ENCODE assay signal across 8 mouse cellular contexts in genomic region chr16:16983534-16984422, GRCm38 (mm10). TPM values are rescaled to one million over a fixed set of nuclear protein-coding genes. Genes with fewer than 3 reads are reported as not detected.
DNase-seq lines count a peak whose midpoint lies in the region; ATAC-seq and TF ChIP-seq lines count a peak whose summit lies in the region.

No protein-coding gene starts in this region.

- DNase-seq in gastrocnemius, adult 18-20 months (ENCODE audit: low spot score): peak; percentile 59
- DNase-seq in gastrocnemius, postnatal 4 days (ENCODE audit: low spot score in 2 of 2): no peak
- peak; percentile 80 for DNase-seq in ZHBTc4 (ENCODE audit: low read depth, low spot score)
- peak; percentile 71 for DNase-seq in kidney, postnatal 10 days
- peak; percentile 66 for DNase-seq in lung, postnatal 25 days (ENCODE audit: low spot score)
- peak; percentile 51 to 77 for DNase-seq in spleen, adult 2 months (ENCODE audit: low read depth in 1 of 2, low spot score in 2 of 2)

- H3K4me3 ChIP-seq in embryonic facial prominence, embryonic 15.5 days (replicated peaks): peak overlapping the region; percentile 95
- peak overlapping the region; percentile 87 for H3K4me3 ChIP-seq in heart, embryonic 16.5 days (ENCODE audit: low read length)
- peak overlapping the region; percentile 86 for H3K4me3 ChIP-seq in spleen, adult 2 months (ENCODE audit: extremely low read depth, insufficient read depth, insufficient read length)

- ATAC-seq in embryonic facial prominence, embryonic 15.5 days (ENCODE audit: insufficient number of reproducible peaks, low FRiP score, low TSS enrichment, low read depth): peak; percentile 72
- ATAC-seq in heart, embryonic 16.5 days (replicated peaks; ENCODE audit: extremely low read depth, insufficient read depth, low FRiP score): peak; percentile 50

- H3K27me3 ChIP-seq in embryonic facial prominence, embryonic 15.5 days: no peaks in the 10 kb centered on the region
- no peaks in the 10 kb centered on the region for H3K27me3 ChIP-seq in heart, embryonic 16.5 days (ENCODE audit: control insufficient read depth, insufficient read depth, low read length)
- H3K27me3 ChIP-seq in spleen, adult 2 months (ENCODE audit: control insufficient read depth, insufficient read depth, low read length): no peaks in the 10 kb centered on the region

- peaks cover 13% of the 10 kb centered on the region for H3K4me1 ChIP-seq in embryonic facial prominence, embryonic 15.5 days
- peaks cover 16% of the 10 kb centered on the region for H3K4me1 ChIP-seq in heart, embryonic 16.5 days (ENCODE audit: control insufficient read depth, insufficient read depth, low read length)
- peaks cover 8% of the 10 kb centered on the region; the same call in 1 of the 2 replicates for H3K4me1 ChIP-seq in spleen, adult 2 months (ENCODE audit: control insufficient read depth, insufficient read depth, insufficient read length)

- H3K9ac ChIP-seq in embryonic facial prominence, embryonic 15.5 days: peak overlapping the region; percentile 97
- peak overlapping the region; percentile 96 for H3K9ac ChIP-seq in heart, embryonic 16.5 days (ENCODE audit: low read length)

- WGBS in embryonic facial prominence, embryonic 15.5 days: under 1% methylated on average over 75 of the region's 75 CpGs
- under 1% methylated on average over 75 of the region's 75 CpGs for WGBS in heart, embryonic 16.5 days
- under 1% methylated on average over 75 of the region's 75 CpGs for WGBS in spleen, adult 2 months

- H3K36me3 ChIP-seq in embryonic facial prominence, embryonic 15.5 days: no peaks in the 10 kb centered on the region; the same call in 1 of the 2 replicates
- 0 out of 2 replicates have a peak, but pooled peaks cover 3% of the 10 kb centered on the region for H3K36me3 ChIP-seq in heart, embryonic 16.5 days (ENCODE audit: control insufficient read depth, insufficient read depth)
- no peaks in the 10 kb centered on the region; the same call in 1 of the 2 replicates for H3K36me3 ChIP-seq in spleen, adult 2 months (ENCODE audit: control insufficient read depth, insufficient read depth, low read length)

- no peak for TF ChIP-seq POLR2A in spleen, adult 2 months (IDR thresholded peaks at IDR 0.05; ENCODE audit: low read depth, low read length)

- H3K4me2 ChIP-seq in embryonic facial prominence, embryonic 15.5 days (replicated peaks): peak overlapping the region; percentile 72
- H3K4me2 ChIP-seq in heart, embryonic 16.5 days (ENCODE audit: low read depth, low read length): peak overlapping the region; percentile 73

- TF ChIP-seq CTCF in spleen, adult 2 months (IDR thresholded peaks at IDR 0.05; ENCODE audit: extremely low read depth, insufficient read depth, insufficient read length, insufficient replicate concordance): no peak

- H3K9me3 ChIP-seq in embryonic facial prominence, embryonic 15.5 days (replicated peaks): no peaks in the 10 kb centered on the region
- no peaks in the 10 kb centered on the region; the same call in 1 of the 2 replicates for H3K9me3 ChIP-seq in heart, embryonic 16.5 days (replicated peaks; ENCODE audit: control insufficient read depth, low read length)

- H3K27ac ChIP-seq in embryonic facial prominence, embryonic 15.5 days (replicated peaks): peak overlapping the region; percentile 94
- peak overlapping the region; percentile 95 for H3K27ac ChIP-seq in heart, embryonic 16.5 days (ENCODE audit: low read length)
- peak overlapping the region; percentile 84 for H3K27ac ChIP-seq in spleen, adult 2 months (ENCODE audit: insufficient read depth, low read length)

RNA-seq across cellular contexts. Expression of gene Mapk1, which starts 0.6 kb away (rescaled TPM):
- 100 to 1,000 TPM in 1 of 2 experiments, 10 to 100 TPM in 1; 94.3 to 102 TPM for total RNA-seq in gastrocnemius, adult 18-20 months (2021)
- total RNA-seq in gastrocnemius, postnatal 4 days (2021): 100 to 1,000 TPM; 121 to 124 TPM
- 164 TPM in 2 replicates for polyA plus RNA-seq in embryonic facial prominence, embryonic 15.5 days (2015; fragmentation: Nextera tagmentation; extraction: Ambion mirVana)
- 129 and 131 TPM in 2 replicates for polyA plus RNA-seq in heart, embryonic 16.5 days (2015; fragmentation: Nextera tagmentation; extraction: Ambion mirVana)
- 48.3 and 48.7 TPM in 2 replicates for polyA plus RNA-seq in spleen, adult 2 months (2012; rRNA removed)

Comparison
In these comparisons a context has a peak if more than half of its experiments do, and no peak if none do; other contexts are left out.
1. DNase-seq: peak in gastrocnemius, adult 18-20 months (single experiment), ZHBTc4 (single experiment), kidney, postnatal 10 days (single experiment), lung, postnatal 25 days (single experiment) and spleen, adult 2 months (2 of 2); none in gastrocnemius, postnatal 4 days (0 of 2).
2. Peak in every context shown above with its lines, with median percentiles within 50 percentile points of each other: H3K27ac ChIP-seq and H3K4me3 ChIP-seq.